Mouse (Mus musculus): Measurements from ENCODE around the gene Glud1.

Glud1 gene

GRCm38 (mm10) chr14:34353326-34353725 is 42.8 kb downstream of the Glud1 start:
- in situ Hi-C loops (cut with MboI, MseI) = no loop called here

- in situ Hi-C loops (cut with MboI, MseI) = no loop called here
Measured at GRCm38 (mm10) chr14:34354456-34354855, 43.9 kb downstream of the Glud1 start.

DNA sequence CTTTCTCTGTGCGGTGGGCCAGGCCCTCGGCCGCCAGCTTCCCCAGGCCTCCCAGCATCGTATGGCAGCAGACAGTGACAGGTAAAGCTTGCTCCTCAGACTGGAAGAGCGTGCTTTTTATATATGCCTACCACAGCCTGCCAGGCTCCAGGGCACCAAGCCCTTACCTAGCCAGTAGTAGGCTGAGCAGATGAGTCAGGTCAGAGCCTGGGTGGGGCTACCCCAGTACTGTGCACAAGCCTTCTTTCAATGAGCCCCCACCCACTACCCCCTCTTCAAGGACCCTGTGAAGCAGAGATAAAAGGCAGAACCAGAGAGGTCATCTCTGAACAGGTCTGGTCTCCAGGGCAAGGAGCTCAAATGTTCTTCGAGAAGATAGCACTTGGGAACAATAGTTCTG is 44.8 kb downstream of the Glud1 start, which contains the start of gene Fam25c:
Gene Fam25c (minus strand): TSS at position 133 of the 400 bp plus-strand sequence.
- in situ Hi-C loops (cut with MboI, MseI) = no loop called here

GRCm38 (mm10) chr14:34357671-34358455 is 47.3 kb downstream of the Glud1 start:
- in situ Hi-C loops (cut with MboI, MseI) = no loop called here

- in situ Hi-C loops (cut with MboI, MseI) = loop anchor here (5.0 kb wide), 1 partner anchor 43 kb away; no protein-coding TSS in a partner anchor
Measured at GRCm38 (mm10) chr14:34359676-34360244, 49.2 kb downstream of the Glud1 start.

DNA sequence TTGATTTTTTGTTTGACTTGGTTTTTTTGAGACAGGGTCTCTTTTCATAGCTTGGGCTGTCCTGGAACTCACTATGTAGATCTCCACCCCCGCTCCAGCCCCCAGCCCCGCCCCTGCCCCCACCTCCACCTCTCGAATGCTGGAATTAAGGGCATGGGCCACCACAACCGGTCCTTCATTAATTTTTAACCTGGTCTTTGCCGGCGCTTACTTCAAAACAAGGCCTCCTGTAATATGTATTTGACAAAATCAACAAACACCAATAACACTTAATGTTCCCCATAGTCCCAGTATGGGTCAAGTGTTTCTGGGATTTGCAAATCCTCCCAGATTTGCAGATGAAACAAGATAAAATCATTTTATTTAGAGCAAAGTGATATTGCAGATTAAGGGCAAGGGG is 49.7 kb downstream of the Glud1 start:
- in situ Hi-C loops (cut with MboI, MseI) = loop anchor here (5.0 kb wide), 1 partner anchor 42 kb away; no protein-coding TSS in a partner anchor

DNA sequence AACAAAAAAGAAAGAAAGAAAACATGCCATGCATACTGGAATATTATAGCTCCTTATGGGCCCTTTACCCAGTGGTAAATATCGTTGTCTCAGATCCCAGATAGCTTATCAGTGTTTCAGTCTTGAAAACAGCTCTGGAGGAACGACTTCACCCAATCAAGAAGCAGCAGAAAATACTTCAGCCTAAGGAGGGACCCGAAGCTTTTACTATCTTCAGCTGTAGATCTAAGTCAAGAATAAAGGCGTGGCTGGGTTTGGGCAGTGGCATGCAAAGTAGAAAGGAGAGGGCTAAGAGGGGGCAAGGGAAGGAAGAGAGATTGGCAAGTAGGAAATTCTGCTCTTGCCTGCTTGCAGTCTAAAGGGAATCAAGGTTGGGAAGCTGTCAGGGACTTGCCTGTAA is 51.6 kb downstream of the Glud1 start:
- in situ Hi-C loops (cut with MboI, MseI) = loop anchor here (5.0 kb wide), 1 partner anchor 40 kb away; no protein-coding TSS in a partner anchor

- in situ Hi-C loops (cut with MboI, MseI) = loop anchor here (5.0 kb wide), 1 partner anchor 39 kb away; no protein-coding TSS in a partner anchor
Measured at GRCm38 (mm10) chr14:34362726-34363445, 52.4 kb downstream of the Glud1 start.

GRCm38 (mm10) chr14:34363490-34364253 is 53.1 kb downstream of the Glud1 start:
- in situ Hi-C loops (cut with MboI, MseI) = loop anchor here (5.0 kb wide), 1 partner anchor 39 kb away; no protein-coding TSS in a partner anchor

GRCm38 (mm10) chr14:34364254-34365146 is 54.0 kb downstream of the Glud1 start:
- in situ Hi-C loops (cut with MboI, MseI) = loop anchor here (5.0 kb wide), 1 partner anchor 38 kb away; no protein-coding TSS in a partner anchor

GRCm38 (mm10) chr14:34365147-34365507 is 54.6 kb downstream of the Glud1 start:
- in situ Hi-C loops (cut with MboI, MseI) = no loop called here

DNA sequence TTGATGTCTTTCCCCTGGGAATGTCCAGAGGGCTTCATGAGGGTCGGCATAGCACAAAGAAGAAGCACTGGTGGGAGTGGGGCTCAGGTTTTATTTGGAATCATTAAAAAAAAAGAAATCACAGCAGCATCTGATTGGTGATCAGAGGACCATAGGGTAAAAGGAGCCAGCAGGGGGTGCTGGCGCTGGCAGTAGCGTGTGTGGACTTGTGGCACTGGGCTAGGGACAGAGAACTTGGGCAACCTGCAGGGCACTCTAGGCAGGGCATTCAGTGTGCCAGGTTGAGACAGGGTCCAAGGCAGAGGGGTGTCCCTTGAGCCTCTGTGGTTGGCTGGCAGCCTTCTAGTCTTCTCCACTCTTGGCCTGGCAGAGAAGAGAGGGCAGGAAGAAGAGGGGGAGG is 59.7 kb downstream of the Glud1 start:
- in situ Hi-C loops (cut with MboI, MseI) = no loop called here

DNA sequence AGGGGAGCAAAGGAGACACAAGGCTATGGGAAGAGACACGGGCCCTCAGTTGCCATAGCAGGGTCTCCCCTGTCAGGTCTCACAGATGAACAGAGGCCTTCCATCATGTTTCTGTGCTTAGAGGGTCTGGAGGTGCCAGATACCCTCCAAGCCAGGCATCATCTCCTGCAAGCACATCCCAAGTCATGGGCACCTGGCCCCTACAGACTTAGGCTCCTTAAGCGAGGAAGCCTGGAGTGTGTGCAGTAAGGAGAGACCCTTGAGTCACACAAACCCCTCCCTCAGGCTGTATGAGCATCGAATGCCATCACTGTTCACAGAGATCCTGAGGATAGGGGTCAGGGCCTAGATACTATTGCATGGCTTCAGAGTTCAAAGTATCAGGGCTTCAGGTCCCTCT is 60.4 kb downstream of the Glud1 start:
- in situ Hi-C loops (cut with MboI, MseI) = no loop called here

GRCm38 (mm10) chr14:34371763-34372162 is 61.2 kb downstream of the Glud1 start:
- in situ Hi-C loops (cut with MboI, MseI) = no loop called here

DNA sequence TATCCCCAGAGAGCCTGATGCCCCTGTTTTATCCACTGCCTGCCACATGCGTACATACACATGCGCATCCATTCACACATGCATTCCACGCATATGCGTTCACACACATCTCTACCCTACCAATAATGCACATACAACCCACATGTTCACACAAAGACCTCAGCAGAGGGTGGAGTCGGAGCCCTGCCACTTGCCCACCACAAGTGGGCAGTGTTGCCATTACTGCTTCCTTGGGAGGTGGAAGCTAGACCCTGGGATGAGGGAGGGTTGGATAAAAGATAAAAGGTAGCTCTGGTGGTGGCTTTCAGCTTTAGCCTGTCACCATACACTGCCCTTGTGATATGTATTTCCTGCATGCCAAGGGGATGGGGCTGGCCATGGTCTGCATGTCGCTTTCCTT is 62.1 kb downstream of the Glud1 start:
- in situ Hi-C loops (cut with MboI, MseI) = no loop called here

GRCm38 (mm10) chr14:34373581-34373980 is 63.1 kb downstream of the Glud1 start:
- in situ Hi-C loops (cut with MboI, MseI) = no loop called here

- in situ Hi-C loops (cut with MboI, MseI) = no loop called here
Measured at GRCm38 (mm10) chr14:34374577-34374976, 64.0 kb downstream of the Glud1 start, which contains the start of gene Sncg. TSS of gene Sncg (minus strand) at chr14:34374789.

DNA sequence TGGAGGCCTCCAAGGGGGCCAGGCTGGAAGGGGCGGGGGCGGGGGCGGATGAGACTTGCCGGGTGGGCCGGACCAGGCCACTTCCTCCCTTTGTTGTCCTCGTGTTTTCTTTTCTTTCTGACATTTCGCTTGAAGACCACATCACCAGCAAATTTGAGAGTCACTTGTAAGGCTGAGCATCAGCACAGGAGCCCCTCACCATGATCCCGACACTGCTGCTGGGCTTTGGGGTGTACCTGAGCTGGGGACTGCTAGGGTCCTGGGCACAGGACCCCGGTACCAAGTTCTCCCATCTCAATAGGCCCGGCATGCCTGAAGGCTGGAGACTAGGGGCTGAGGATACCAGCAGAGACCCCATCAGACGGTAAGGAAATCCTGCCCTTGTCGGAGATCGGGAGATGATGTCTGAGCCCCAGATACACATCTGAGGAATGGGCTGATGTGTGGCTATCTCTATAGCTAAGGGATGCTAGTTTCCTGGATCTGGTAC is 64.9 kb downstream of the Glud1 start, which contains the start of gene Mmrn2:
Gene Mmrn2 (plus strand): TSS at position 51 of the 490 bp plus-strand sequence.
- in situ Hi-C loops (cut with MboI, MseI) = no loop called here

DNA sequence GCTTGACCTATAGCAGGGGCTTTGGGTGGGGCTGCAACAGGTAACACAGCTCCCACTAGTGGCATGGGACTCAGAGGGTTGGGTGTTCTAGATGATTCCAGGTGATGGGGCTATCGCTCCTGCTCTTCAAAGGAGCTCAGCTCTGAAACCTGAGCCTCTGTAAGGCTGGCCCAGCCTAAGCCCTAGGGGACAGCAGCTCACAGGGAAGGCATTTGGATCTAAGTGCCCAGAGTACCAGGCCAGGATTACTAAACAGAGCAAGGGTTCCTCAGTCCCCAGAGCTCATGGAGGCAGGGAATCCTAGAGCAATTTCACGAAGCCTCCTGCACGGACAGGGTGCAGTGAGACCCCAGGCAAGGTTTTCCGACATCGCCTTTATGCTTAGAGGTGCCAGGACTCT is 65.4 kb downstream of the Glud1 start:
- in situ Hi-C loops (cut with MboI, MseI) = no loop called here

DNA sequence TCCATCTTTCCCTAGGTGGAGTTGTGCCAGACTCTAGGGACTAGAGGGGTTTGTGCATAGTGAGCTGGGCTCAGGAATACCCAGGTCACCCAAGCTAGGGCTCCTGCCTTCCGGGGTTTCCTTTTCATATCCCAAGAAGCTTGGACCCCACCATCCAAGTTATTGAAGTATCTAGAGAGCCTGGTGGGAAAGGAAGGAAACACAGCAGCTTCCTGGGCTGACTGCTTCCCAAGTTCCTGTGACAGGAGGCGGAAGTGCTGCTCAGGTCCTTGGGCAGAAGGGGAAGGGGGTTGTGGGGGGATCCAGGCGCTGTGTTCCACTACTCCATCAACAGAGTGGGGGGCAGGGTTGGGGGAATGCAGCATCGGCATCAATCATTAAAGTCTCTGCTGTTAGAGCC is 66.6 kb downstream of the Glud1 start:
- in situ Hi-C loops (cut with MboI, MseI) = no loop called here

Data from regulatory T cell (primary cell).